Mouse (Mus musculus) lung, postnatal 25 days (tissue): Measurements from ENCODE around the gene Plekha7.
A peak's percentile ranks its signal among the peaks of the same experiment; 100 is the strongest.

Experiments used
- DNase-seq: peaks from one replicate; pipeline ENCODE4 v3.0.0; 2022; ENCODE audit warnings: low spot score

Gene Plekha7

DNA sequence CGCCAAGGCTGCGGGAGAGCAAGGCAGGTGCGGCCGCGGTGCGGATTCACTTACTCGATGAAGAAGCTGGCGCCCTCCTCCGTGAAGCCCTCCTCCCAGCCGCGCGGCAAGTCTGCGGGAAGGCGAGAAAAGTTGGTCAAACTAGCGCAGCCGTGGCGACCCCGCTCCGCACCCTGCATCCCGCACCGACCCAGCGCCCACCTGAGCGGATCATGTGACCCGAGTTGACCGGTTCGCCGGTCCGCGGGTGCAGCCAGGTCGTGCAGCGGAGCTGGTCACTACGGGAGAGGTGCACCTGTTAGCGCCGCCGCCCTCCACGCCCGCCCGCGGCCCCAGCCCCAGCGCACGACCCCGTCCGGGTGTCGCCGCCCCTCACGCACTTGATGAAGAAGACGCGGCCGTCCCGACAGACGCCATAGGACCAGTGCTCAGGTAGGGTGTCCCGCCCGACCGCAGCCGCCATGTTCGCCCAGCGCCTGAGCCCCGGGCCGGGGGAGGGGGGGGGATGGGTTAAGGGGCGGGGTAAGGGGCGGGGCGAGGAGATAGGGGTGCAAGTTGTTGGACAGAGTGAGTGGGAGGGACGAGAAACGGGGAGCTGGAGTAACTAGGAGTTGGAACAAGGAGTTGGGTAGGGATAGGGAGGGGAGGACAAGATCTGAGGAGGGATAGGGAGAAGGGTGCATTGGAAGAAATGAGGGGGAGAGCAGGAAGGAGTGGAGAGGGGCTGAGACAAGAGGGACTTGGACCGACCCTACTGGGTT, at the start of gene Plekha7:
Gene Plekha7, minus strand, starts transcription at position 506 of the 761 bp plus-strand sequence.
- DNase-seq, result peak; percentile 28

DNA sequence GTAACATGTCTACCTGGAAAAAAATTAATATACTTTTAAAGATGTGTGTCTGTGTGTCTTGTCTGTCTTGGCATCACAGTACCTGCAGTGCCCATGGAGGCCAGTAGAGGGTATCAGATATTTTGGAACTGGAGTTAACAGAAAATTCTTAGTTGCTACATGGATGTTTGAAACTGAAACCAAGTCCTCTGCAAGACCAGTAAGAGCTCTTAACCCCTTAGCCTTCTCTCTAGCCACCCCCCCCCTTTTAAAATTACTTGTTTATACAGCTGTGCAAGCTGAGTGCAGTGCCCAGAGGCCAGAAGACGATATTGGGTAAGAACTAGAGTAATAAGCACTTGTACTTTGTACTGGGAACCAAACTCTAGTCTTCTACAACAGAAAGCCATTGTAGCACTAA, 28.1 kb upstream of the Plekha7 start:
- peak; percentile 79 for DNase-seq

DNA sequence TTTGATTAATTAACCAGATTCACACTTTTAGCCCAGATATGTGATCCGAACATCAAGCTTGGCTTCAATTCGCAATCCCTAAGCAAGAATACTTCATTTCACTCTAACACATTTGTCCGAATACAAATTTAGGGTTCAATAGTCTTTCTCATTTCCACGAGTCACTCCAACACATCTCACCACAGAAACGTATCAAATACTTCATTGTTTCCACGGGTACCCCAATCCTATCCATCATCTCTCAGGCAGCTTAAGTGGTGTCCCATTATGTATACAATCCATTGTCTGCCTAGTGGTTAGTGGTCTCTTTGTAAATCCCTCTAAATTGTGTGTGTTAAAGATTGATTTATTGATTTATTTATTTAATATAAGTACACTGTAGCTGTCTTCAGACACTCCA, 27.0 kb upstream of the Plekha7 start:
- DNase-seq, result no peak

DNA sequence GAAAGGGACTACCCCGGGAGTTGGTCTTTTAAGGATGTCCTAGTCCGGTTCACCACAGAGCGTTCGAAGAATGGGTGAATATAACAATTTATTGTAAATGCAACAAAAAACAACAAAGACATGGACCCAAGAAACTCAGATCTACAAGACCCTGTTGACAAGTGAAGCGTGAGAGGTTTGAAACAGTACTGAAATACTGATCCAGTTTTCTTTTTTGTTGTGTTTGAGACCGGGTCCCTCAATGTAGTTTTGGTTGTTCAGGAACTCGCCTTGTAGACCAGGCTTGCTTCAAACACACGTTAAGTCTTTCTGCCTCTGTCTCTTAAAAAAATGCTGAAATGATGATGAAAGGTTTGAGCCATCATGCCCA, 26.5 kb upstream of the Plekha7 start:
- DNase-seq, result no peak

DNA sequence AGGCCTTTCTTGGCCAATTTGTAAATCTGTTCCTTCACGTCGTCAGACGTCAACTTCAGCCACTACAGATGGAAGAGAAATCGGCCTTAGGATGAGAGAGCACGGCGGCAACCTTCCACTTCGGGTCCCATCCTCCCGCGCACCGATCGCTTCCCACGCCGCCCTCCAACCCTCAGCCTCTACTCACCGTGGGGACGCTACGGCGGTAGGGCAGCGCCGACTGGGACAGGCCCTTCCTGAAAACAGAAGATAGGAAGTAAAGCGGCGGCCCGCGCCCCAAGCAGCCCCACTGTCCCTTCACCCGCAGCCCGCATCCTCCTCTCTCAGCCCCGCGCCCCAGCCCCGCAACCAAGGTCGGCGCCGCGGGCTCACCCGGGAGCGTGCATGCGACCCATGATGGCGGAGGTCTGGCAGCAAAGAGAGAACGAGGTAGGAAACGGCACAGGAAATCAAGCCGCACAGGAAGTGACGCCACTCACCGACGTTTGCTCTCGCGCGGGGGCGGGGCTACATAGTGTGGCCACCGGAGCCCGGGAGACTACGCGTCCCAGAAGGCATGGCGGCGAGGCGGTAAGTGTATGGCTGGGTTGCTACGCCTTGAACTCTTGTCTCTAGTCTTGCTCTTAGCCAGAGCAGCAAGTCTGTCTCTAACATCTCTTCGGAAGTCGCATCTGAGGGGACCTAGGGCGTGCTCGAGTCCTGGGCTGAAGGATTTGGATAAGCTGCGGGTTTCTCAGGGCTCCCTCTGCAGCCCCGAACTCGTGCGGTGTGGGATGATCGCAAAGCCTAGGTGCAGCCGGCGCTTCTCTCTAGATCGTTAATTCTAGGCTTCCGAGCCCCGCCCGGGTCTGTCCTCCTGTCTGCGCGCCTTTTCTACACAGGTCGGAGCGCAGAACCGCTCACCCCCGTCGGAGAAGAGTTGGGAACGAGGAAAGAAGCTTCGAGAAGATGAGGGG, 25.8 kb upstream of the Plekha7 start, which contains the start of gene Rps13:
Gene Rps13, minus strand, starts transcription at position 483 of the 956 bp plus-strand sequence.
- peak; percentile 98 for DNase-seq

DNA sequence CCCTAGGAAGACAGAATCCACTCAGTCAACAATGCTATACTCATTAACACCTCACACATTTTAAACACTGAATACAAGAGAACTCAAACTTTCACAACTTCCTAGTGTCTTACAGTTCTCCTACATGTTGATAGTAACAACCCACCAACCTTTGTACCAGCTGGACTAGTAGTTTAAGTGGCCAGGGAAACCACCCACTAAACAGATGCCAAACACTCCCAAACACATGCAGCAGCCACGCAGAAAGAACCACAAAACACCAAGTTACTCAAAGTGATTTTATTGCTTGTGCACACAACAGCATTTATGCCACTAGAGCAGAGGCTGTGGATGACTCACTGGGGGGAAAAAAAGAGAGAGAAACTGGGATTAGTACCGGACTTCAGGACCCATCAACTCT, 23.1 kb upstream of the Plekha7 start:
- DNase-seq, result no peak

DNA sequence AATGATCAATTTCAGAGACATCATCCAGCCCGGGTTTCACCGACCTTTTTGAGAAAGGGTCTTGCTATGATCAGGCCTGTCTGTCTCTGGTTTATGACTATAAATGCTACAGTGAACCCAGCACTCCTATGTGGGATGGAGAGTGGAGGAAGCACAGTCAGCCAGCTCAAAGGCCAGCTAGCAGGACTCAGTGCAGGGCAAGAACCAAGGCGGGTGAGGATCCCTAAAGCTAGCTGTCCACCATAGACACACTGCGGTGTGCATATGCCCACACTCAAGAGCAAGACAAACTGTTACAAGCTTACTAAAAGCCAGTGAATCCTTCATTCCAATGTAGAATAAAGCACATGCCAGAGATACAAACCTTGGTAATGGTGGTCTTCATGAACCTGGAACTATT, 21.7 kb upstream of the Plekha7 start:
- no peak for DNase-seq

DNA sequence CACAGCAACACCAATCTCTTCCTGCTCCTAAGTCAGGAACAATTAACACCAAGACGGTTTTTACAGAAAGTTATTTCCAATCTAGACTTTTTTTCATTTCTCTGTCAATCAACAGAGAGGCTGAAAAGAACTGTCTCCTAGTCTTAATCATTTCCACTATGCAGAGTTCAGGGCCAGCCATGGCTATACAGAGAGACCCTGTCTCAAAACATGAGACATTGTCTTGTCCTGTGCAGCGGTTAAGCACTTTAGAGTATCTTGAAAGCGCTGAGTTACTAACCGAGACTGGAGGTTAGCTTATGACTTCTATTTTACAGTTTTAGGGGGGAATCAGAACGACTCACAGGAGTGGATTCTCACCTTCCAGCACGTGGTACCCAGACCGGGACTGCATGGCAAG, 20.6 kb upstream of the Plekha7 start:
- DNase-seq, result no peak

DNA sequence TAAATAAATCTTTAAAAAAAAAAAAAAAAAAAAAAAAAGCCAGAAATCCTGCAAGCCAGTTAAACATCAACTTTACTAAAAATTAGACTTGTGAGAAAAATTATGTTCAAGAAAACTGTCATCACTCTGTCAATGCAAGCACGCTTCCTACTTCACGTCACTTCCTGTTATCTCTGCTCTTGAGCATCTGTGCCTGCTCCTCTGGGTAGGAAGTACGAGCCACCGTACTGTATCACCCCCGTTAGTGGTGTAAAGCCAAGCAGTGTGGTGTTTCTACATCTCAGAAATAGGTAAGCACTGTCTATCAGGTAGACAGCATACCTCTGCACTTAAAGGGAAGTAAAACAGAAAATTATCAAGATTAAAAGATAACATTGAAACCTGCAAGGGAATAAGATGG, 19.7 kb upstream of the Plekha7 start:
- peak; percentile 2 for DNase-seq

DNA sequence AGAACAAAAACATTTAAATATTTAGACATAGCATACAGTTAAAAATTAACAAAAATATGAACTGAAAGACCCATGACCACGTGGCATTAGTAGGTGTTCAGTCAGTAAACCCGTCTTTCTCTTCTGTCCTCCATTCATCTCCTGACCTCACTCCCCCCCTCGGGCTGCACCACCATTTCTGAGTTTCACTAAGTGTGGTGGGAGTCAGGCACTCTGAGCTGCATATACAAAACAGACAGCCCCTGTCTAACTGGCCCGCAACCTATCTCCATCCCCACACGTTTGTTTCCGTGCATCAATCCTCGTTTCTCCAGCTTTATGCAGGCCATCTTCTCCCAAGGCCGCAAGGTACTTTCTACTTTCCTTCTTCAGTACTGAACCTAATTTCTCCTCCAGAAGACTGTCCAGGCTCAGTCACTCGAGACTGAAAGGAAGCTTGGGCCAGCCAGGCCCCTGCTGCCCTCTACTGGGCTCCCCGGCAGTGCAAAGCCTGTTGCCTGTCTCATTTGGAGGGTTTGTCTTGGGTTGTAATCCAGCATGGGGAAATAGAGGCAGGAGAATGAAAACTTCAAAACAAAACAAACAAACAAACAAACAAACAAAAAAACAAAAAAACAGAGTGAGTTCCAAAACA, 15.3 kb upstream of the Plekha7 start:
- peak; percentile 71 for DNase-seq

DNA sequence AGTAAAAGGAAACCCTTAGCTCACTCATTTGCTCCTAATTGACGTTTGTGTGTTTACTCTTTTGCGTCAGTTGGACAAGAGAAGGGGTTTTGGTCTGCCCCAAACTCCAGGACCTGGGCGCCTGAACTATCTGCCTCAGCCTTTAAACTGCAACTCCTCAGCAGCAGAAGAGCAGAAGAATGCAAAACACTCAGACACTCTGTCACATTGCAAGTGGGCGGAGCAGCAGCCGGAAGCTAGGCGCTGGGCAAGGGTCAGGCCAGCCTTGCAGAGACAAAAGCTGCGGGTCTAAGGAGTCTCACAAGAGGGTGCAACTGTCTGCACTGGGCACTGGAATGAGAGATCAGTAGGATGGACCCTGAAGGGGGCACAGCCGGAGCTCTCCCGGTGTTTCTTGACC, 1.3 kb upstream of the Plekha7 start:
- no peak for DNase-seq

DNA sequence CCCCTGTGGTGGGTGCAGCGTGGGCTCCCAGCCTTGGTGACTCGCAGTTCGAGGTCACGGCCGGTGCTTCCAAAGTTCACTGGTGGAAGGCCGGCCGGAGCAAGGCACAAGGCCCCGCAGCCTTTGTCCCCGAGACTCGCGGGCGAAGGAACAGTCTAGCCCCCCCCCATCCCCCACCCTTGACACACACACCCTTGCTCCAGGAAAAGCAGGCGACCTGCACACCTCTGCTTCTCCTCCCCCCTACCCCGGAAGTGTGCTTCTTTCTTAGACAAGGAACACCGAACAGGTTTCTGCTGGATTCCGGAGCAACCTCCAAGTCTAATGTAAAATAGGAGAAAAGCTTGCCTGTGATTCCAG, 436 bp upstream of the Plekha7 start:
- DNase-seq, result no peak

DNA sequence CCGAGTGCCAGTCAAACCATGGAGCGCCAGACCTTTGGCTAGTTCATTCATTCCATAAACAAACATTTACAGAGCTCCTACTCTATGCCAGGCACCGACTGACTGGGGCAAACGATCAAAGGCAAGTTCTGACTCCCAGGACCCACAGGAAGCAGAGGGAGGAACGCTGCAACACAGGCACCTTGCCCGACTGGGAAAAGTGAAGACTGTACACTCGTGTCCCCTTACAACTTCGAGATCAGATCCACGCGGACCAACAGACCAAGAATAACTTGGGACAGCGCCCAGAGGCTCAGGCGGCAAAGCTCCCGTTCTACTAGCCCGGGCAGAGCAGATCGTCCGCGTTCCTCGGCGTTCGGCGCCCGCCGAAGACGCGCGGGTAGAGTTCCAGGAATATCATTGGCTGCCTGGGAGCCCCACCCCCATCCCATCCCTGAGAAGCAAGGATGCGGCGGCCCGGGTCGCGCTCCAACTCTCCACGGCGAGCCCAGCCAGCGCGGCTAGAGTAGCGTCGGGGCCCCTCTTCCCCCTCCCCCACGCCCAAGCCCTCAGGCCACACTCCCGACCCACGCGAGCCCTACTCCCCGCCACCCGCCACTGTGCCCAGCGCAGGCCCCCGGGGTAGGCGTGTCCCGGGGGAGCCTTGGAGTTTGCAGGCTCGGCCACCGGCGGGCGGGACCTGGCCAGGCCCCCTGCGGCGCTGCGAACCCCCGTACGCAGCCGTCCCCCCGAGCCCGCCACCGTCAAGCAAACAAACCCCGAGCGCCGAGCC, 891 bp downstream of the Plekha7 start:
- peak; percentile 48 for DNase-seq

DNA sequence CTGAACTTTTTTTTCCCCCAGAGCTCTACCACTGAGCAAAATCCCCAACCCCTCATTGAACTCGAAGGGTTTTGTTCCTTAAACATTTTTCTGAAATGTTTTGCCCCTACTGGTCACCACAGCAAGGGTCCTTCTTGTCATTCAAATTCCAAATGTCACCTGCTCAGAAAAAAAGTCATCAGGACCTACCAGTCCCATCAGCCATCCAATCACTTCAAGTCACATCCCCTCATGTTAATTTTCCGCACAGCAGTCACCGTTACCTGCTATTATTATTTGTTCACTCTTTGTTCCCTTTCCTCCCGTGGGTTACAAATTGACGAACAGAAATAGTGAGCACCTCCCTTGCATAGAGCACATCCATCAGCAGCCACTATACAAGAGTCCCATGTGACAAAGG, 1.6 kb downstream of the Plekha7 start:
- no peak for DNase-seq

DNA sequence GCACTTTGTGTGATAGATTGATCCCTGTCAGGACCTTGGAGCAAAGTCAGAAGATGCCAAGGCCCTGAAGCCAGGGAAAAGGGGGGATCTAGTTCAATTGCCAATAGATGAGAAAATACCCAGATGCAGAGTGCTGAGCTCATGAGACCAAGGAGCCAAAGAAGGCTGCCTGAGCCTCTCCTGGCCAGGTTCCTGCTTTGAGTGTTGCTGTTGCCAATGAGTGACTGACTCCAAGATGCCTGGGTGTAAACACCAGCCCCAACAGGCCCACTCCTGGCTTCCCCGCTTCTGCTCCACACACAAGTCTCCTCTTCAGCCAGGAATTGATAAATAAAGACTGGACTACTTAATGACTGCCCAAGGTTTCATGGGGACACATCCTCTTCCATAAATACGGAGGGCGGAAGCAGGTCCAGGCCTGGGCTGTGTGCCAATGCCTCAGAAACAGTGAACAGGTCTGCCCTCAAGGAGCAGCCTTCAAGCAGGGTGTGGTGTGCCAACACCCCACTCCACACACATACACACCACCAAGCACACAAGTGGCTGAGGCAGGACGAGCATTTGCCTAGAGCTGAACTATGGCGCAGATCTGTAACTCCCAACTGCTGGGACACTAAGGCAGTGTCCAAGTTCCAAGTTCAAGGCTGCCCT, 6.4 kb downstream of the Plekha7 start:
- DNase-seq, result no peak

DNA sequence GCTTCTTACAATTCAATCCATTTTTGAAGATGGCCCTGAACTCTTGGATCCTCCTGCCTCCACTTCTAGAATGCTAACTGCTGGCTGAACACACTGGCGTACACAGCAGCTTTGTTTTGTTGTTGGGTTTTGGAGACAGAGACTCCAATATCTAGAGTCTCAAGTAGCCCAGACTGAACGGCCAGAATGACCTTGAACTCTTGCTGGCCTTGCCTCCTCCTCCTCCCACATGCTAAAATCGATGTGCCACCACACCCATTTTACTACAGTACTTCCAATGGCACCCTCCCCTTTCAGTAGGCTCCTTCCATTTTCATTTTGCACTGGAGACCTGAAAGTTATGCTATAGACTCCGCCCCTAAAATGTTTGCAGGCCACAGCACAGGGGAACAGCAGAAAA, 7.0 kb downstream of the Plekha7 start:
- DNase-seq, result no peak

DNA sequence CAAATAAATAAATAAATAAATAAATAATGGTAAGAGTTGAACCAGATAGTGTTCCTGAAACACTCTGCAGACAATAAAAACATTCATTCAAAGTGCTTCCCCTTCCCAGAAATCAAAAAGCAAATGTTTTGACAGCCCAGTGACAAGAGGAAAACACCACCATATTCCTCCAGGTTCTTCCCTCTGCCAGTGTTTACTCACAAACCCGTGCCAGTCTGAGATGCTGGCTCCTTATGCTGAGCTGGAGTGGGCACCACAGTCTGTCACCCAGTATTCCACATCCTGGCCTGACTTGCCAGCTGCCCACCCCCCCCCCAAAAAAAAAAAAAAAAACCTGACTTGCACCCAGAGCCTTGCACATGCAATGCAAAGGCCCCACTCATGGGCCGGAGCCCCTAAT, 9.3 kb downstream of the Plekha7 start:
- no peak for DNase-seq

DNA sequence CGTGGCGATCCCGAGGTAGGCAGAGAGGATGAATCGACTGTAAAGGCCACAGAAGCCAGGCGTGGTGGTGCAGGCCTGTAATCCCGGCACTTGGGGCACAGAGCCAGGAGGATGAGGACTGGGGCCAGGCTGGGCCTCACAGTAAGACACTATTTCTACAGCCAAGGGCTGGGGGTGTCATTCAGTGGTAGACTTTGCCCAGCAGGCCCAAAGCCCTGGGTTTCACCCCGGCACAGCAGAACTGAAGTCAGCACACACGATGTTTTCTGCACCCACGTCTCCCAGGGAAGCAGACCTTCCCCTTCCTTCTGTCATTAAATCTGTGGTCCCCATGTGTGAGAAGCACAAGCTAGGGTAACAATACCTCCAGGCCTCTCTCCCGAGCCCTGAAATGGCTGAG, 9.8 kb downstream of the Plekha7 start:
- DNase-seq, result no peak

DNA sequence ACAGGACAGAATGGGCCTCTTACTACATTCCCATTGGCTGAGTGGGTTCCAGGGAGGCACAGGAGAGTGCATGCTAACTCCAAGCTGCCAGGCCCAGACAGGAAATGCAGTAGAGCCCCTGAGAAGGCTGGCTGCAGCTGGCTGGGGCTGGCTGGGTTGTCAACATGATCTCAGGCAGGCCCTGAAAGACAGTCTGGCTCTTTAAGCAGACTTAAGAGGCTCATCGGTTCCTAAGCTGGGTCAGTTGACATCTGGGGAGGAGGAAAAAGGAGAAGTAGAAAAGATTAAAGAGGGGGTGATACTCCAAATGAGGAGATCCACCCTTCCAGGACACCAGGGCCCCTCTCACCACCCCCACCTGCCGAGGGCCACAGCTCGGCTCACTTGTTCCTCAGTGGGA, 13.2 kb downstream of the Plekha7 start:
- DNase-seq, result no peak

DNA sequence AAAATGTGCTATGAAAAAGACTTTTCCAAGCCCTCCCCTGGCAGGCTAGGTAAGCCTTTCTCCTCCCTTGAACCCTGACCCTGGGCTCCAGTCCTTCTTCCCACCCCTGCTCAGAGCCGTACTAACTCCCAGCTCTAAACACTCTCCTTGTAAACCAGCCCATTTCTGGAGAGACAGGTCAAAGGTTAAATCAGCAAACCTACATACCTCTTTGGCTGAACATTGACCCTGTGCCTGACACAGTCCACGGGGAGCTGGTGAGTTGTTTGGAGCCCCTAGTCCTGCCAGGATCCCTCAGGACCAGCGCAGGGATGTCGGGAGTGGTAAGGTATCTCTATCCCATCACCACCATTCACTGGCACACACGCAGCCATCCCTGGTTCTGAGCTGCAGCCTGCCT, 15.8 kb downstream of the Plekha7 start:
- no peak for DNase-seq

DNA sequence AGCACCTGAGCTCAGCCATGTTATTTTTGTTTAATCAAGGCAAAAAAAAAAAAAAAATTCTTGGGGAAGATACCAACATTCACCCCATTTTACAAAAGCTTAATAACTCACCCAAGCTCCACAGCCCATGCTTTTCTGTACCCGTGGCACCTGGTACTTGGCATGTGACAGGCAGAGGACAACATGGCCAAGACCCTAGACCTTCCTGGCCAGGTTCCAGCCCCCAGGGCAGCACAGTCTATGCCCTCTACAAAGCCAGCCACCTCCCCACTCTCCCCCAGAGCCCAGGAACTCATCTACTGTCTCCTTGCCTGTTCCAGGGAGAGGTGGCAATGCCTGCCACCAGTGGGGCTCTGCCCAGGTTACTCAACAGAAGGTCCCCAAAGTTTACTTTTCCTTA, 17.6 kb downstream of the Plekha7 start:
- DNase-seq, result no peak

DNA sequence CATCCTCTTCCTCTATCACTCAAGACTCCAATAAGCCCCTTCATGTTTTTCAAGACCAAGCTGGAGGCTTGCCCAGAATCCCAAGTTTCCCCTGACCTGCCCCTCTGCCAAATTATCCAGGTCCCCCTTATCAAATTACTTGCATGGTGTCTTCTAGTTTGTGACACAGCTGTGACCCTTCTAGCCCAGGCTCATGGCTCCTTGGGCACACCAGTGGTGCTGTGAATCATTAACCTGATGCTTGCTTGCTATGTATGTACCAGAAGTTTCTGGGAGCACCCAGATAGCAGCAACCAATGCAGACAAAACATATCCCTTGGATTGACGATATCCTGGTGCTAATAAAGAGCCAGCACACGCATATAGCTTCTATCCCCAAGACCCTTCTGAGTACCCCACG, 19.2 kb downstream of the Plekha7 start:
- DNase-seq, result no peak
